Mouse (Mus musculus) kidney, adult 2 months (tissue): ENCODE measurements around the gene Grin2c.

Experiments used
- CTCF ChIP-seq: fragments of 200-500 bp; conservative IDR thresholded peaks from 2 replicates; pipeline ENCODE4 v1.5.1; 2011; ENCODE audit warnings: low read depth, mild to moderate bottlenecking, control low read depth, low read length, moderate library complexity, mixed read lengths; ENCODE audit not compliant: insufficient read depth, insufficient read length
- POLR2A ChIP-seq: fragments of 200-500 bp; IDR thresholded peaks from one replicate; pipeline ENCODE4 v1.6.1; 2011; ENCODE audit warnings: low read depth, low read length, control low read depth

DNA sequence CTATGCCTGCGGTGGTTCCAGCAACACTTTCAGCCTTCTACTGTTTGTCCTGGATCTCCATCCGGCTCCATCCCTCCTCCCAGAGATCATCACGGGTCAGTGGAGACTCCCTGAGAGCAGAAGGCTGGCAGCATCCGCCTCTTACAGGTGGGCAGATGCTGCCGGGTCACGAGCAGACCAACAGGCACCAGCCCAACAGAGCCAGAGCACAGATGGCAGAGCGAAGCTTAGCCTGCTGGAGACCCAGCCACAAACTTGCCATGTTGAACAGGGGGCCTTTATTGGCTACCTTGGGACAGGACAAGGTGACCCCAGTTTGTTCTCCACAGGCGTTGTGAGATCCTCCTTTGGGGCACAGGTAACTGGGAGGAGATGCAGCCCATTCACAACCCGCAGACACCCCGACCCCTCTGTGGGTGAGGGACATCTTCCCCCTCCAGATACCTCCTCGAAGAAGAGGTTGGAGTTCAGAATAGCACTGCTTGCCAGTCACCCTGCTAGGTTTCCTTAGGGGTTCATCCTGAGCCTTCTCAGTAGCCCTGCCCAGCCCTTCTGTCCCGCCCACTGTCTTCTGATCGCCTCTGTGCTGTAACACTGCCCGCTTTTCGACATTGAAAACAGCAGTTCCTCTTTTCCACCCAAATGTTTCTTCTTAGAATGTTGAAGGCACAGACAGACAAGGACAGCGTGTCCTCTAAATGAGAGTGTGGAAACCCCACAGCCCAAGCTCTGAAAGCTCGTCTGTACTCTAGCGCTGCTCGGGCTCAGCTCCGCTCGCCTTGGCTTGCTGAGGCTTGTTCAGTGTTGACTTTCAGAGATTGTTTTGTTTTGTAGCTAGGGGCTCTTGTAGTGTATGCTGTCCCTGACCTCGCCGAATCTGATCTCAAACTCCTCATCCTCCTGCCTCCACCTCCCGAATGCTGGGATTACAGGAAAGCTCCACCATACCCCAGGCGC is 58.0 kb downstream of the Grin2c start:
- TF ChIP-seq POLR2A (no peak), CTCF (no peak)
